Mouse (Mus musculus) liver, adult 2 months (tissue): ENCODE results near the gene Cabp1.

Experiments
- CTCF ChIP-seq: fragments of 200-500 bp; IDR thresholded peaks from 2 replicates; pipeline ENCODE4 v1.5.1; 2011; ENCODE audit warnings: low read depth, low read length, control low read depth
- POLR2A ChIP-seq: fragments of 200-500 bp; IDR thresholded peaks from 2 replicates; pipeline ENCODE4 v1.6.1; 2011; ENCODE audit warnings: low read length, control low read depth; ENCODE audit not compliant: insufficient read depth; ENCODE audit errors: extremely low read depth

DNA sequence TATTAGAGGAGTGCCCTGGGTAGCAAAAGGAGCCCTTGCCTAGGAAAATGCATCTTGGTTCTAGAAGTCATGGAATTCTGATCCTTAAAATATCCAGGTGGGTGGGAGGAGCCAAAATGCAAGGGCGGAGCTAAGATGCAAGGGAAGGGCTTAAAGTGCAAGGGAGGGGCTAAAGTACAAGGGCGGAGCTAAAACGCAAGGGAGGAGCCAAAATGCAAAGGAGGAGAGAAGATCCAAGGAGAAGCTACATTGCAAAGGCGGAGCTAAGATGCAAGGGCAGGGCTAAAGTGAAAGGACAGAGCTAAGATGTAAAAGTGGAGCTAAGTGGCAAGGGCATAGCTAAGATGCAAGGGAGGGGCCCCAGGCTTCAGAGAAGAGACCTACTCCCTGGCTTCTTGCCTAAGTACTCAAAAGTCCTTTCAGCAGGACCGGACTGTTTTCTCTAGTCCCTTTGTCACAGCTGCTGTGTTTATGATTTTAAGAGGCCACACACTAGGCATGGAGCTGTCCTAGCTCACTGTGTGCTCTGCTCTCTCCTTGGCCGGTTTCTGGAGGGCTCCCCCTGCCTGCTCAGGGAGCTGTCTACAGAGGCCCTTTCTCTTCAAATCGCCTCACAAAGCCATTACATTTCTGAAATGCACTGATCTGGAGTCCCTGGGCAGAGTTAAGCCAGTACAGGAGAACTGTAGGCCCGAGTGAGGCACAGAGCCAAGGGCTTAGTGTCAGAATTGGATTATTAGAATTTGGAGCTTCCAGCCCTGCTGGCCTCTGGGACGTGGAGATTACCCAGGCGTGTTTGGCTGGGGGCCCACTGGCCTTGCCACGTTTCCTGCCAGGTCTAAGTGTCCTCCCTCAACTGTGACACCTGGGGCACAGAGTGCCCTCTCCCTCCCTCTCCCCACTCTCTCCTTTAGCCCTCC lies 28.0 kb downstream of the Cabp1 start:
- no peak for TF ChIP-seq CTCF
- TF ChIP-seq POLR2A, result no peak
